Mouse (Mus musculus) liver, embryonic 12.5 days (tissue): ENCODE results near the gene Synpo2l. TPM values are rescaled to one million over a fixed set of nuclear protein-coding genes. Genes with fewer than 3 reads are reported as not detected.

Source experiments
- ATAC-seq: fragments of 200-750 bp; cut with Nextera tagmentation; 2 replicates; pipeline ENCODE4 v1.8.0; 2017; ENCODE audit warnings: moderate number of reproducible peaks, mild to moderate bottlenecking, moderate library complexity
- H3K27ac ChIP-seq: fragments of 300-500 bp; sonication (generic); 2 replicates; pipeline ENCODE4 v1.5.1; 2016; ENCODE audit warnings: mild to moderate bottlenecking
- H3K27me3 ChIP-seq: fragments of 300-500 bp; sonication (generic); replicated peaks from 2 replicates; pipeline ENCODE4 v1.6.1; 2016; ENCODE audit warnings: mild to moderate bottlenecking, moderate library complexity
- H3K36me3 ChIP-seq: fragments of 300-500 bp; sonication (generic); 2 replicates; pipeline ENCODE4 v1.6.1; 2016; ENCODE audit warnings: mild to moderate bottlenecking, moderate library complexity
- H3K4me1 ChIP-seq: fragments of 300-500 bp; sonication (generic); 2 replicates; pipeline ENCODE4 v1.6.1; 2016
- H3K4me2 ChIP-seq: fragments of 300-500 bp; sonication (generic); 2 replicates; pipeline ENCODE4 v1.6.1; 2016; ENCODE audit warnings: mild to moderate bottlenecking, moderate library complexity
- H3K4me3 ChIP-seq: fragments of 300-500 bp; sonication (generic); 2 replicates; pipeline ENCODE4 v1.5.1; 2016; ENCODE audit warnings: mild to moderate bottlenecking, moderate library complexity
- H3K9ac ChIP-seq: fragments of 300-500 bp; sonication (generic); 2 replicates; pipeline ENCODE4 v1.6.1; 2016; ENCODE audit warnings: mild to moderate bottlenecking, moderate library complexity
- H3K9me3 ChIP-seq: fragments of 300-500 bp; sonication (generic); replicated peaks from 2 replicates; pipeline ENCODE4 v1.6.1; 2016; ENCODE audit warnings: mild to moderate bottlenecking, moderate library complexity
- WGBS: fragments of 180-500 bp; shearing (Covaris S2); methylation state at CpG from one replicate; pipeline ENCODE4 v1.1.7; 2016; ENCODE audit not compliant: insufficient replicate concordance; 5-methylcytosine and 5-hydroxymethylcytosine counted together
- microRNA-seq: library from miRNA; unstranded; fragments of <30 nt; microRNA quantifications from one replicate; pipeline ENCODE4, GENCODE M21; 2017
- polyA plus RNA-seq: library from polyadenylated mRNA; unstranded; fragments of >200 nt; fragmentation: Nextera tagmentation; extraction: Ambion mirVana; gene quantifications from 2 replicates; pipeline ENCODE4 v1.2.1, GENCODE M21; 2016

The Synpo2l gene
- polyA plus RNA-seq, 1 experiment from 2014 or later, result 0.25 TPM

DNA sequence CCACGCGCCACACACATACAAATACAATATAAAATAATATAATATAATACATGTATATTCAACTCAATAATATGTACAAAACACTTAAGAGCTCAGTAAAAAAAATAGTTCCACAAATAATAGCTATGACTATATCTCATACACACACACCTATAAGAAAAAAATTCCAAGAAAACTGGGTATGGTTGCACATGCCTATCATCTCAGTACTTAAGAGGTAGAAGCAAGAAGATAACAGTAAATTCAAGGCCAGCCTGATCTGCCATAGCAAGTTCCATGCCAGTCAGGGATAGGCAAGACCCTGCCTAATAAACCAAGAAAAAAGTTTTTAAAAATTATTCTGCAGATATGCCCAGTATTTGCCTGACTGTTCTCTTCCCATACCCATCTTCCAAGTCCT lies 53.1 kb downstream of the Synpo2l start:
- Histone ChIP-seq H3K4me2 (no peak overlapping the region), H3K9me3 (no peaks in the 10 kb centered on the region), H3K27ac (no peak overlapping the region; the same call in 1 of the 2 replicates), H3K36me3 (no peaks in the 10 kb centered on the region), H3K9ac (no peak overlapping the region), H3K4me1 (peaks cover 44% of the 10 kb centered on the region), H3K27me3 (no peaks in the 10 kb centered on the region), H3K4me3 (no peak overlapping the region)
- peak; percentile 74 for ATAC-seq
- 99% methylated on average over 2 of the region's 2 CpGs for WGBS

DNA sequence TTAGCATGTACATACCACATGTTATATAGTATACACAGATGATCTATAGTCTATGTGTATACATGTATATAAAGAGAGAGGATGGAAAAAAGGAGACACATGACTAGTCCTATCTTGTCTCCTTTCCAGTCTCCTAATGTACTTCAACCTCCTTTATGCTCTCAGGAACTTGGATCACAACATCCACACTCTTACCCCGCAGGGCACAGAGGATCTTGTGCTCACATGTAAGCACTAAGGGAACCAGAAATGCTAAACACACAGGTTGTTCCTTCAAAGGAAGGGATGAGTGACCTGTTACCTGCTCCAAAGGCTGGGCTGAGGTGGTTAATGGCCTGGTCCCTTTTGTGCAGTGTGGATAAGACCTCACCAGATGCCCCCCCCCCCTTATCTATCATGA lies 55.3 kb downstream of the Synpo2l start:
- H3K4me3 ChIP-seq, result no peak overlapping the region
- H3K9ac ChIP-seq, result no peak overlapping the region
- no peaks in the 10 kb centered on the region for H3K9me3 ChIP-seq
- no peak overlapping the region for H3K4me2 ChIP-seq
- peaks cover 37% of the 10 kb centered on the region for H3K4me1 ChIP-seq
- no peak for ATAC-seq
- no peak overlapping the region for H3K27ac ChIP-seq
- WGBS, result 79% methylated on average over 1 of the region's 1 CpGs
- no peaks in the 10 kb centered on the region for H3K36me3 ChIP-seq
- no peaks in the 10 kb centered on the region for H3K27me3 ChIP-seq

DNA sequence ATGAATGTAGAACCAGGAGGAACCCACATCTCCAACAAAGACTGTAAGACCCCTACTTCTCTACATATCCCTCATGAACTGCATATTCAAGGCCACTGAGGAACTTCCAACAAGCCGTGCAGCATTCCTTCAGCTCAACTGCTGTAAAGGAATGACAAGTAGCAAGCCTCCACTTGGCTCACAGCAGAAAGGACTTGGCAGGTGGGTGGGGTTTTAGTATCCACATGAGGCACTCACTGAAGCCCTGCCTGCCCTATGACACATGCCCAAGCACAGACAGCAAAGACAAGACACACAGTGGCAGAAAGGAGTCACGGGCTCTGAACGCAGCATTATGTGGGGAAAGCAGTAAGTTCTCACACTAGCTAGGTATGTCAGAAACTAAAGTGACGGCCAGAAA lies 58.0 kb downstream of the Synpo2l start:
- Histone ChIP-seq H3K9ac (no peak overlapping the region), H3K4me1 (peaks cover 20% of the 10 kb centered on the region), H3K4me3 (no peak overlapping the region), H3K36me3 (peaks cover 5% of the 10 kb centered on the region; the same call in 1 of the 2 replicates), H3K27ac (no peak overlapping the region), H3K4me2 (no peak overlapping the region), H3K27me3 (no peaks in the 10 kb centered on the region), H3K9me3 (no peaks in the 10 kb centered on the region)
- WGBS, result 77% methylated on average over 4 of the region's 4 CpGs
- no peak for ATAC-seq

DNA sequence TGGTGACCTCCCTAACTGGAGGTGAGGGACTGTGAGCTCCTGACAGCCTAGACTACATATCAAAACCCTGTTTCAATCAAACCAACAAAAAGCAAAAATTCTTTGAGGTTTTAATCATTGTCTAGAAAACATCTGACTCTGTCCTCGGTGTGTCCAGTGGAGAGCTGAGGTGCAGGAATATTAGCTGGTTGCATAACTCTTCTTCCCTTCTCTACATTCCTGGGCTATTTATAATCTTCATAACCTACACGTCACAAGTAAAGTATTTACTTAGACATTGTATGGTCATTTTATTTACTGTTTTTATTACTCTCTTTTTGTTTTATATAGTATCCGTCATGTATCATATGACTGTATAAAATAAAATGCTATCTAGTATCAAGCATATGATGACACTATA lies 58.6 kb downstream of the Synpo2l start:
- Histone ChIP-seq H3K27ac (no peak overlapping the region), H3K9me3 (no peaks in the 10 kb centered on the region), H3K36me3 (peaks cover 5% of the 10 kb centered on the region; the same call in 1 of the 2 replicates), H3K27me3 (no peaks in the 10 kb centered on the region), H3K4me2 (no peak overlapping the region), H3K9ac (no peak overlapping the region), H3K4me3 (no peak overlapping the region), H3K4me1 (peaks cover 14% of the 10 kb centered on the region)
- WGBS, result 72% methylated on average over 3 of the region's 3 CpGs
- ATAC-seq, result no peak

Small RNA genes within 50 kb of the gene (microRNA-seq; reads per million reads assigned to microRNA genes)
- gene Mir6946, result 1.8 reads per million

Other genes with a start within 250 kb of the Synpo2l start
- gene Cfap70, start 216.1 kb downstream of the Synpo2l start, polyA plus RNA-seq, result 0.19 and 0.25 TPM in 2 replicates
- gene Anxa7, start 188.2 kb downstream of the Synpo2l start, polyA plus RNA-seq, result 49.2 and 51.4 TPM in 2 replicates
- gene Mss51, start 171.5 kb downstream of the Synpo2l start, polyA plus RNA-seq, result 0.48 and 0.57 TPM in 2 replicates
- 26.8 and 30.0 TPM in 2 replicates for gene Ppp3cb, start 121.8 kb downstream of the Synpo2l start, polyA plus RNA-seq
- 2.2 and 2.3 TPM in 2 replicates for gene Usp54, start 27.3 kb downstream of the Synpo2l start, polyA plus RNA-seq
- gene Myoz1, start 11.8 kb downstream of the Synpo2l start, polyA plus RNA-seq, result 0.38 TPM in 1 of 2 replicates, not detected in the other
- gene Sec24c, start 6.0 kb upstream of the Synpo2l start, polyA plus RNA-seq, result 51.9 and 54.6 TPM in 2 replicates
- 10.2 and 11.5 TPM in 2 replicates for gene Fut11, start 26.6 kb upstream of the Synpo2l start, polyA plus RNA-seq
- gene Chchd1, start 34.7 kb upstream of the Synpo2l start, polyA plus RNA-seq, result 178 and 187 TPM in 2 replicates
- gene Zswim8, start 39.2 kb upstream of the Synpo2l start, polyA plus RNA-seq, result 10.7 and 11.1 TPM in 2 replicates
- 22.4 and 24.9 TPM in 2 replicates for gene Ndst2, start 66.2 kb upstream of the Synpo2l start, polyA plus RNA-seq
- gene Camk2g, start 125.7 kb upstream of the Synpo2l start, polyA plus RNA-seq, result 13.2 and 15.6 TPM in 2 replicates
- 0.49 TPM in 2 replicates for gene Plau, start 168.3 kb upstream of the Synpo2l start, polyA plus RNA-seq